Mouse (Mus musculus) natural killer cell, adult 2 months (primary cell): Measurements from ENCODE around the gene Ccdc80.

ENCODE experiments used
- DNase-seq, 2 experiments: peaks; one replicate each; pipeline ENCODE4 v3.0.0; 2022; ENCODE audit warnings: low spot score in 2 of 2

Gene Ccdc80

DNA sequence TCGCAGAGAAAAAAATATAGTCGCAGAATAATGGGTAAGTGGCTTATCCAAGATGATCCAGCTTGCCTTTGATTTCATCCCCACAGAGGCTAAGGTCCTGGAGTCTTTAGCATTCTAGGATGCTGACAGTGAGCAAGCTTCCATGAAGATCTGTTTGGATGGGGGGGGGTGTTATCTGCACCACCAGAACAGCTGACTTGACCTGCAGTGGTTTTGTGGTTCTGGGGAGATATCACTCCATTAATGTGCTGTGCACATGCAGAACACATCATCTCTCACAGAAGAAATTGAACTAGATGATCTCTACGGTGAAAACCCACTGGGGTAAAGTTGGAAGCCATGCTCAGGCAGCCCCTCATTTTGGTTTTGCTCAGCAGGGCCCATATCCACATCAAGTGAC, 24.0 kb downstream of the Ccdc80 start:
- no peak for DNase-seq

DNA sequence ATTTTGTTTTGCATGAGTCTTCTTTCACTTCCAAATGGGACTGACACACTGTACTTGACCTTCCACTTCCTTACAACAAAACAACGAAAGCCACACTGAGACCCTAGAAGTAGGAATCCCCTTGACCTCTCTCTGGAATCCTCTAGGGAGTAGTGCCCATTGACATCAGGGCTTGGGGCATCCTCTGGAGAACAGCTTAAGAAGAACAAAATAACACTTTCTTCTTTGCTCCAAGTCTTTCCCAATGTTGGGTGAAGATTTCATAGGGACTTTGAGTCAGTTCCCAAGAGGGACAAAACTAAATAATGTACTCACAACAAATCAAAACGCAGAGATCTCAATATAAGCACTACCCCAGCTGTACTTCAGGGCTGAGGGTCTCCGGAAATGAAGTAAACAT, 25.6 kb downstream of the Ccdc80 start:
- DNase-seq, result no peak

- DNase-seq, result no peak
Observed at GRCm38 (mm10) chr16:45120844-45121425, 27.7 kb downstream of the Ccdc80 start.

- no peak for DNase-seq
Observed at GRCm38 (mm10) chr16:45122571-45122970, 29.4 kb downstream of the Ccdc80 start.

DNA sequence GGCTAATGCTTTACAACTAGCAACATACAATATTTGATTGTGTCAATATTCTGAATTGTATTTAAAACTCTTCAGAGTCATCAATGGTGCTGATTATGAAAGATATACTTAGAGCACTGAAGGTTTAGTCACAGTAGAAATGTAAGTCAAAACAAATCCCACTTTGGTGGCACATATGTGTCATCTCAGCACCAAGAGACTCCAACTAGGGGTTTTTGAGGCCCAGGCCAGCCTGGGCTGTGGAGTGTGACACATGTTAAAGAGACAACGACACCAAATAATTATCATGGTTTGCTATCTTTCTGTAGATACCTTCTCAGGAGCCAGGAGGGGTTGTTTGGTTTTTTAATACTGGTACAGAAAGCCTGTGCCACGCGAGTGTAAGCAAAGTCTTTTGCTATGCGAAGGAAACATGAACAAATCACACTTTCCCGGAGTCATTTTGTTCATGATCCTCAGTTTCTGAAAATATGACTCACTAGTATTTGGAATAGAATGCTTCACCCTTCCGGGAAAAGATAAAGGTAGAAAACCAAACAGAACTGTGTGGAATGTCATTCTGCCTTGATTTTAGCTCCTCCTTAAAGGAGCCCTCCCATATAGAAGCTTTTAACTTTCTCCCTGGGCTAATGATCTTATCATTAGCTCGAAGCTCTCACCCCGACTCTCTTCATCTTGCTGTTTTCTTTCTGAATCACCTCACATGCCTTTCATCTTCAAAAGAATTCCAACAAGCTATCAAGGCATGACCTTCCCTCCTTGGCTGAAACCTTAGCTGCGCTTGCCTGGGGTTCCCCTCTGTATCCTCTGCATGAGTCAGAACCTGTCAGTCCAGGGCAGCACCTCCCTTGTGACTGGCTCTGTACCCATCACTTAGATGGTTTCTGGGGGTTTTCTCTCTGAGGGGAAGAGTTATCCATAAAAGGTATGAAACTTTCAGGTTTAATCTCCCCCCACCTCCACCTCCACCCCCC, 31.3 kb downstream of the Ccdc80 start:
- DNase-seq, result no peak

DNA sequence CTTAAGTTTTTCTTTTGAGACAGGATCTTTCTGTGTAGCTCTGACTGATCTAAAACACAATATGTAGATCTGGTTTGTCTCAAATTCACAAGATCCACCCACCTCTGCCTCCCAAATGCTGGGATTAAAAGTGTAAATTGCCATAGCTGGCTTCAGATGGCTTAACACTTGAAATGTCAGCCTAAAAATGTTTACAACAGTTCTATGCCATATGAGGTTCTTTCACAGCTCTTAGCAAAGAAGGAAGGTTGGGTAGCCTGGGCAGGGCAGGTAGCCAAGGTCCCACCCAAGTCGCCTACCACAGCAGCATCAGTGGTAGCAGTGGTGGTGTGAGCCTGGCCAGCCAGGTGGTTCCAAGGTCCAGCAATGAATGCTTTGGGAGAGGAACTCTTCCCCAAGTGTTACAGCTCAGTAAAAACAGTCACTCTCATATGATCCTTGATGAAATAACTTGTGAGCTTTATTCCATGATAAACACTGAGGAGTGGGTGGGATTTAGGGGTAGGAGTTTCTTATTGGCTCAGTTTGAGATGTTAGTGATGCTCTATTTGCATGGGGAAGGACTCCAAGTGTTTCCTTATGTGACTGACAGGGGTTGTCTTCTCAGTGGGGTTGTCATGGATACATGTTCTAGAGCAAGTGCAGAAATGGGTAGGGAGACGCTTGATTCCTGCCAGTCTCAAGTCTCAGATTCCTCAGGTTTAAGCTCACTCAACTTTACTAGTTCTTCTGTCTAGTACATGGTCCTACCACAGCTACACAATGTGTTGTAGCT, 34.9 kb downstream of the Ccdc80 start:
- DNase-seq, result no peak

GRCm38 (mm10) chr16:45141711-45142110, 48.5 kb downstream of the Ccdc80 start:
- no peak for DNase-seq

GRCm38 (mm10) chr16:45142565-45142964, 49.4 kb downstream of the Ccdc80 start:
- peak in 1 of 2 experiments; percentile 42 for DNase-seq

- DNase-seq, result no peak
Observed at GRCm38 (mm10) chr16:45145119-45145518, 51.9 kb downstream of the Ccdc80 start.

GRCm38 (mm10) chr16:45148488-45149082, 55.4 kb downstream of the Ccdc80 start:
- DNase-seq, result no peak

DNA sequence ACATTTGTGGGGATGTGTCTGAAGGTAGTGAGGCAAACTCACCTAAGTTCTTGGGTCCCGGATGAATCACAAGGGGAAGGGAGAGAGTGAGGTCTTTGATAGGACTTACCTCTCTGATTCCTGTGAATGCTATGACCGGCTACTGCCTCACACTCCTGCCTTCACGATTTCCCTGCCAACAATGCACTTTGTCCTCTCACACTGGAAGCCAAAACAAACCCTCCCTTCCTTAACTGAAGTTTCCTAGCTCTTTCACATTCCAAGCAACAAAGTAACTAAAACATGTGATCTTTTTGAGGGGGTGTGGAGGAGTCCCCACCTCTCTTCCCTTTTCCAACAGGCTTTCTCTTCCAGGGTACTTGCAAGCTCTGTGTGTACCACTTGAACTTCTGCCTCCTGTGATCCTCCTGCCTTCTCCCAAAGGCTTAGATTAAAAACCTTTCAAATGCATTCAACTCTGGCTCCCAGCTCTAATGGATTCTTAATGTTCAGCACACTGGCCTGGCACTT, 61.6 kb downstream of the Ccdc80 start:
- DNase-seq, result no peak

DNA sequence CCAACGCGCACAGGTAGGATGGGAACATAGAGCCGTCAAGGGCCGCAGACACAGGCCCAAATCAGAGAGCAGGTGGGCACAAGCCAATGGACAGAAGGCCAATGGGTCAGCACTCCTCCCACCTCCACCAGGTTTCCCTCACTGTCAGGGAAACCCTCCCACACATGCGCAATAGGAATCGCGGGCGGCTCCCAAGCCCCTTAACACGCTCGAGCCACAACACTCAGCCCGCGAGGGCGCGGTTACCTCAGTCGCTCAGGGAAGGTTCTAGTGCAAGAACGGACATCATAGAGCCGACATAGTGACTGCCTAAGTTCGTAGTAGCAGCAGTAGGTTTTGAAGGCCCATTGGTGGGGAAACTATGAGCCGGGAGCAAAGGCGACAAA, 64.9 kb downstream of the Ccdc80 start:
- DNase-seq, result no peak

DNA sequence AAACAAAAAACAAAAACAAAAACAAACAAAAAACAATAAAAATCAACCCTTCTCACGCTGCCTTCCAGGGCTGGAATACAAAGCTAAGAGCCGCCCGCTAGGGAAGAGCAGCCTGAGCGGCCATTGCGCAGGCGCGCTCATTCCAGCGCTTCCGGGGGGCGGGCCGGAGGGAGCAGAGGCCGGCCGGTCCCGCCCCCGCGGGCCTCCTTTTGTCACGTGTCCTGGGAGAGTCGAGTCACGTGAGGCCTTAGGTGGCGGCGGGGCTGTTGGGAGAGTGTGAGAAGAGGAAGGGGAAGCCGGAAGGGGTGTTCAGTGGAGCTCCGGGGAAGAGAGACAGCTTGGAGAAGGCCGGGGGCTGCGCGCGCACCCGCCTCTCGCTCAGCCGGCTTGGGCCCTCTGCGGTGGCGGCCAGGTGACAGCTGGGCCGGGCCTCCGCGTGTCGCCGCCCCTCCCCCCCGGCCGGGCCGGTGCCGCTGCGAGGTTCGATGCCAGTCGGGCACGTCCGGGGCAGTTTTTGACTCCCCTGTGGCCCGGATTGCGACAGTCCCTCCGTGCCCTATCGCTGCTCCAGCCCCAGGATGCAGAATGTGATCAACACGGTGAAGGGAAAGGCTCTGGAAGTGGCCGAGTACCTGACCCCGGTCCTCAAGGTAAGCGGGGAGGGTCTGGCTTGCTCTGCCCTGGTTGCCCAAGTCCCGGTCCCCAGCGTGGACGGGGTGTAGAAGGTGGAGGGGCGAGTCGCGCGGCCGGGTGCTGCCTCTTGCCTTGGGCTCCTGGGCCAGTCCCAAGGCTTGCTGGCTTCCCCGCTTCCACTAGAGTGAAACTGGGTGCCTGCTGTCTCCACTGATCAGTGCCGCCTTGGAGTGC, 65.6 kb downstream of the Ccdc80 start, which contains the start of the genes Slc35a5 and Atg3:
Gene Slc35a5, minus strand, starts transcription at position 185 of the 867 bp plus-strand sequence.
Gene Atg3, plus strand, starts transcription at position 264 of the 867 bp plus-strand sequence.
- DNase-seq, result peak; percentile 94 to 97

- DNase-seq, result no peak
Observed at GRCm38 (mm10) chr16:45159389-45159716, 66.2 kb downstream of the Ccdc80 start.
